Mouse (Mus musculus): Measurements from ENCODE around the gene Gm17604. TPM values are rescaled to one million over a fixed set of nuclear protein-coding genes. Genes with fewer than 3 reads are reported as not detected.

Gene Gm17604
- not detected in 2 replicates for polyA plus RNA-seq (2015; fragmentation: Nextera tagmentation; extraction: Ambion mirVana)

- Histone ChIP-seq H3K4me2 (no peak within 1 kb of the TSS), H3K36me3 (no peaks in the 10 kb centered on the region), H3K9ac (no peak within 1 kb of the TSS), H3K27ac (no peak within 1 kb of the TSS), H3K9me3 (no peaks in the 10 kb centered on the region), H3K27me3 (no peaks in the 10 kb centered on the region; the same call in 1 of the 2 replicates), H3K4me3 (no peak within 1 kb of the TSS), H3K4me1 (no peaks in the 10 kb centered on the region)
- ATAC-seq (ENCODE audit: insufficient number of reproducible peaks, low FRiP score, low TSS enrichment, low read depth), result no peak
Observed at GRCm38 (mm10) chrX:165004779-165005324, at the start of gene Gm17604. TSS of gene Gm17604 (minus strand) at chrX:165004829.

- no peak overlapping the region for H3K4me3 ChIP-seq
- ATAC-seq (ENCODE audit: insufficient number of reproducible peaks, low FRiP score, low TSS enrichment, low read depth), result no peak
- H3K4me1 ChIP-seq, result no peaks in the 10 kb centered on the region
- 86% methylated on average over 1 of the region's 1 CpGs for WGBS
- H3K36me3 ChIP-seq, result no peaks in the 10 kb centered on the region
- no peak overlapping the region for H3K4me2 ChIP-seq
- no peaks in the 10 kb centered on the region for H3K9me3 ChIP-seq
- no peak overlapping the region for H3K27ac ChIP-seq
- H3K27me3 ChIP-seq, result 0 out of 2 replicates have a peak, but pooled peaks cover 3% of the 10 kb centered on the region
- H3K9ac ChIP-seq, result no peak overlapping the region
Observed at GRCm38 (mm10) chrX:165049929-165050328, 45.3 kb upstream of the Gm17604 start.

- Histone ChIP-seq H3K4me3 (no peak overlapping the region), H3K9me3 (no peaks in the 10 kb centered on the region), H3K4me2 (no peak overlapping the region), H3K27ac (no peak overlapping the region), H3K9ac (no peak overlapping the region), H3K4me1 (no peaks in the 10 kb centered on the region), H3K27me3 (no peaks in the 10 kb centered on the region; the same call in 1 of the 2 replicates), H3K36me3 (no peaks in the 10 kb centered on the region)
- 39% methylated on average over 4 of the region's 4 CpGs for WGBS
- ATAC-seq (ENCODE audit: insufficient number of reproducible peaks, low FRiP score, low TSS enrichment, low read depth), result no peak
Observed at GRCm38 (mm10) chrX:165003141-165003540, 1.5 kb downstream of the Gm17604 start.

- H3K4me2 ChIP-seq, result peak within 1 kb of the TSS; percentile 43
- peak within 1 kb of the TSS; percentile 45 for H3K9ac ChIP-seq
- ATAC-seq (ENCODE audit: insufficient number of reproducible peaks, low FRiP score, low TSS enrichment, low read depth), result peak; percentile 100
- H3K27ac ChIP-seq, result peak within 1 kb of the TSS; percentile 54
- WGBS, result 17% methylated on average over 24 of the region's 26 CpGs
- H3K36me3 ChIP-seq, result no peaks in the 10 kb centered on the region
- H3K4me1 ChIP-seq, result no peaks in the 10 kb centered on the region
- H3K27me3 ChIP-seq, result 0 out of 2 replicates have a peak, but pooled peaks cover 2% of the 10 kb centered on the region
- H3K9me3 ChIP-seq, result no peaks in the 10 kb centered on the region
- peak within 1 kb of the TSS; percentile 57 for H3K4me3 ChIP-seq
Observed at GRCm38 (mm10) chrX:164980193-164980775, 24.3 kb downstream of the Gm17604 start, which contains the start of the genes Mospd2 and Fancb. TSS of gene Mospd2 (minus strand) at chrX:164980375. TSS of gene Fancb (plus strand) at chrX:164980592.

GRCm38 (mm10) chrX:164978866-164979265 is 25.8 kb downstream of the Gm17604 start:
- peak overlapping the region; percentile 41; the same call in 1 of the 2 replicates for H3K4me2 ChIP-seq
- no peak for ATAC-seq (ENCODE audit: insufficient number of reproducible peaks, low FRiP score, low TSS enrichment, low read depth)
- 90% methylated on average over 2 of the region's 2 CpGs for WGBS
- H3K4me3 ChIP-seq, result no peak overlapping the region
- no peak overlapping the region for H3K9ac ChIP-seq
- no peaks in the 10 kb centered on the region for H3K36me3 ChIP-seq
- 0 out of 2 replicates have a peak, but pooled peaks cover 2% of the 10 kb centered on the region for H3K27me3 ChIP-seq
- no peaks in the 10 kb centered on the region for H3K4me1 ChIP-seq
- H3K9me3 ChIP-seq, result no peaks in the 10 kb centered on the region
- no peak overlapping the region for H3K27ac ChIP-seq

GRCm38 (mm10) chrX:164971206-164971605 is 33.4 kb downstream of the Gm17604 start:
- no peak overlapping the region for H3K4me2 ChIP-seq
- H3K27ac ChIP-seq, result no peak overlapping the region
- 82% methylated on average over 3 of the region's 3 CpGs for WGBS
- no peaks in the 10 kb centered on the region for H3K9me3 ChIP-seq
- no peaks in the 10 kb centered on the region for H3K27me3 ChIP-seq
- H3K4me3 ChIP-seq, result no peak overlapping the region
- no peak overlapping the region for H3K9ac ChIP-seq
- no peak for ATAC-seq (ENCODE audit: insufficient number of reproducible peaks, low FRiP score, low TSS enrichment, low read depth)
- no peaks in the 10 kb centered on the region for H3K36me3 ChIP-seq
- no peaks in the 10 kb centered on the region for H3K4me1 ChIP-seq

DNA sequence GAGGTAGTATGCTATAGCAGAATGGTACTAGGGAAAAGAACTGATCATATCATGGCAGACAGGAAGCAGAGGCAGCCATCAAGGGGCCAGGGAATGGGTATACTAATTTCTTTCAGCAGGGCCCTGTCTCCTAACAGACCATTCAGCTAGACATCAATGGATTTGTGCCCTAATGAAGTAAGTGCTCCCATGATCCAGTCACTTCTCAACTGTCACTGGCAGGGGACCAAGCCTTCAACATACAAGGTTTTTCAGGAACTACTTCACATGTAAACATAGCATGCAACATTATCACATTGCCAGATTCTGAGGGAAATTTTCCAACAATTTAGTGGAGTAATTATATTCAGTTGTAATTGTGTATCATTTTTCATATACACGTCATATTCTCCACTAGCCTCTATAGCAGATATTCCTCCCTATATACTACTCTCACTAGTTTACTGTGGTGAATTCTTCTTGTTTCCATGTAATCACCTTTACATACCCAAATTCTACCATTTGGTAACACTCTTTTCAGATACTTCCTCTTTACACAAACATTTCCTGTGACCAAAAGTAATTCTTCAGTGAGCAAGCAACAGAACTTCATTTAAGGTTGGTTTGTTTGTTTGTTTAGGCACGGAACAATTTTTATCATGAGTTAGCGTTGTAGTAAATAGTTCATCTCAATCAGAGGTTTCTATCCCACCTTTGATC is 38.7 kb downstream of the Gm17604 start:
- no peak for ATAC-seq (ENCODE audit: insufficient number of reproducible peaks, low FRiP score, low TSS enrichment, low read depth)
- no peaks in the 10 kb centered on the region for H3K4me1 ChIP-seq
- no peaks in the 10 kb centered on the region for H3K9me3 ChIP-seq
- WGBS, result 80% methylated on average over 3 of the region's 3 CpGs
- H3K9ac ChIP-seq, result no peak overlapping the region
- no peaks in the 10 kb centered on the region for H3K36me3 ChIP-seq
- H3K4me3 ChIP-seq, result no peak overlapping the region
- H3K27me3 ChIP-seq, result no peaks in the 10 kb centered on the region
- no peak overlapping the region for H3K4me2 ChIP-seq
- H3K27ac ChIP-seq, result no peak overlapping the region

Other genes starting within 250 kb of the Gm17604 start
- 20.7 and 21.7 TPM in 2 replicates for gene Mospd2, start 24.5 kb downstream of the Gm17604 start, polyA plus RNA-seq (2015; fragmentation: Nextera tagmentation; extraction: Ambion mirVana)
- 9.4 and 10.1 TPM in 2 replicates for gene Fancb, start 24.2 kb downstream of the Gm17604 start, polyA plus RNA-seq (2015; fragmentation: Nextera tagmentation; extraction: Ambion mirVana)